Mouse (Mus musculus) thymus, adult 2 months (tissue): ENCODE measurements around the gene E2f1. TPM values are rescaled to one million over a fixed set of nuclear protein-coding genes. Genes with fewer than 3 reads are reported as not detected.

ENCODE experiments used
- DNase-seq: peaks from one replicate; pipeline ENCODE4 v3.0.0; 2021
- H3K27ac ChIP-seq: fragments of 200-500 bp; 2 replicates; pipeline ENCODE4 v1.5.1; 2012; ENCODE audit warnings: low read length, control low read depth; ENCODE audit not compliant: control insufficient read depth, insufficient read depth
- H3K27me3 ChIP-seq: fragments of 200-500 bp; 2 replicates; pipeline ENCODE4 v1.6.1; 2012; ENCODE audit warnings: mild to moderate bottlenecking, low read length, moderate library complexity, mixed read lengths; ENCODE audit not compliant: control insufficient read depth, insufficient read depth
- H3K36me3 ChIP-seq: fragments of 200-500 bp; 2 replicates; pipeline ENCODE4 v1.6.1; 2012; ENCODE audit warnings: mild to moderate bottlenecking, low read length, moderate library complexity; ENCODE audit not compliant: control insufficient read depth, insufficient read depth
- H3K4me1 ChIP-seq: fragments of 200-500 bp; replicated peaks from 2 replicates; pipeline ENCODE4 v1.6.1; 2012; ENCODE audit warnings: low read length; ENCODE audit not compliant: control insufficient read depth, insufficient read depth
- H3K4me3 ChIP-seq: fragments of 200-500 bp; 2 replicates; pipeline ENCODE4 v1.5.1; 2012; ENCODE audit warnings: mild to moderate bottlenecking, low read length, control low read depth, moderate library complexity; ENCODE audit not compliant: control insufficient read depth, insufficient read depth
- CTCF ChIP-seq: fragments of 200-500 bp; IDR thresholded peaks from 2 replicates; pipeline ENCODE4 v1.5.1; 2012; ENCODE audit warnings: mild to moderate bottlenecking, control low read depth, low read length, moderate library complexity, borderline replicate concordance; ENCODE audit not compliant: control insufficient read depth, poor library complexity, insufficient read depth; ENCODE audit errors: extremely low read depth
- POLR2A ChIP-seq: fragments of 200-500 bp; IDR thresholded peaks from 2 replicates; pipeline ENCODE4 v1.6.1; 2012; ENCODE audit warnings: mild to moderate bottlenecking, low read length, control low read depth, moderate library complexity; ENCODE audit not compliant: control insufficient read depth, poor library complexity, insufficient read depth; ENCODE audit errors: extremely low read depth
- WGBS: fragments of 180-500 bp; shearing (Covaris S2); methylation state at CpG from one replicate; pipeline ENCODE4 v1.1.7; 2018; 5-methylcytosine and 5-hydroxymethylcytosine counted together
- polyA plus RNA-seq: library from polyadenylated mRNA; depleted of rRNA; stranded (reverse); fragments of >200 nt; gene quantifications from 2 replicates; pipeline ENCODE4 v1.2.3, GENCODE M21; 2012

E2f1 gene
- polyA plus RNA-seq, 1 experiment = 34.0 TPM

GRCm38 (mm10) chr2:154549127-154549885 lies 20.4 kb downstream of the E2f1 start:
- peak overlapping the region; percentile 14; the same call in 1 of the 2 replicates for H3K4me3 ChIP-seq
- H3K27me3 ChIP-seq = no peaks in the 10 kb centered on the region
- peak; percentile 62 for DNase-seq
- no peak for TF ChIP-seq POLR2A
- 0 out of 2 replicates have a peak, but pooled peaks have one; percentile 8 for TF ChIP-seq CTCF
- H3K36me3 ChIP-seq = no peaks in the 10 kb centered on the region
- peaks cover 20% of the 10 kb centered on the region for H3K4me1 ChIP-seq
- no peak overlapping the region for H3K27ac ChIP-seq
- whole genome bisulfite sequencing = 13% methylated on average over 44 of the region's 48 CpGs

GRCm38 (mm10) chr2:154548688-154549087 lies 21.0 kb downstream of the E2f1 start:
- Histone ChIP-seq H3K4me3 (no peak overlapping the region), H3K4me1 (peaks cover 20% of the 10 kb centered on the region), H3K36me3 (no peaks in the 10 kb centered on the region), H3K27ac (no peak overlapping the region), H3K27me3 (no peaks in the 10 kb centered on the region)
- TF ChIP-seq POLR2A = no peak
- 88% methylated on average over 3 of the region's 3 CpGs for WGBS
- DNase-seq = no peak

- Histone ChIP-seq H3K36me3 (no peaks in the 10 kb centered on the region), H3K4me3 (no peak within 1 kb of the TSS), H3K27ac (no peak within 1 kb of the TSS), H3K27me3 (no peaks in the 10 kb centered on the region), H3K4me1 (peaks cover 12% of the 10 kb centered on the region)
- 96% methylated on average over 10 of the region's 10 CpGs for WGBS
- TF ChIP-seq CTCF = no peak
- TF ChIP-seq POLR2A = no peak
- DNase-seq = no peak
Observed at GRCm38 (mm10) chr2:154546711-154547110, 23.0 kb downstream of the E2f1 start, which contains the start of gene 1700003F12Rik. TSS of gene 1700003F12Rik (plus strand) at chr2:154547085.

- whole genome bisulfite sequencing = 95% methylated on average over 9 of the region's 9 CpGs
- TF ChIP-seq POLR2A (no peak), CTCF (no peak)
- no peak for DNase-seq
Observed at GRCm38 (mm10) chr2:154543567-154544347, 25.9 kb downstream of the E2f1 start.

GRCm38 (mm10) chr2:154541630-154542029 lies 28.1 kb downstream of the E2f1 start:
- no peak for DNase-seq
- Histone ChIP-seq H3K27ac (no peak overlapping the region), H3K27me3 (no peaks in the 10 kb centered on the region), H3K4me1 (no peaks in the 10 kb centered on the region), H3K4me3 (no peak overlapping the region), H3K36me3 (peaks cover 3% of the 10 kb centered on the region; the same call in 1 of the 2 replicates)
- TF ChIP-seq POLR2A = no peak
- TF ChIP-seq CTCF = no peak
- WGBS = 91% methylated on average over 2 of the region's 2 CpGs

More at GRCm38 (mm10) chr2:154543567-154544347, 25.9 kb downstream of the E2f1 start:
- no peaks in the 10 kb centered on the region for H3K27me3 ChIP-seq
- no peak overlapping the region for H3K4me3 ChIP-seq
- no peaks in the 10 kb centered on the region for H3K4me1 ChIP-seq
- H3K27ac ChIP-seq = no peak overlapping the region
- no peaks in the 10 kb centered on the region for H3K36me3 ChIP-seq

GRCm38 (mm10) chr2:154539720-154540119 lies 30.0 kb downstream of the E2f1 start:
- 76% methylated on average over 3 of the region's 3 CpGs for WGBS
- H3K4me1 ChIP-seq = no peaks in the 10 kb centered on the region
- H3K27me3 ChIP-seq = no peaks in the 10 kb centered on the region
- peak; percentile 27 for DNase-seq
- no peak for TF ChIP-seq POLR2A
- TF ChIP-seq CTCF = no peak
- no peak overlapping the region for H3K27ac ChIP-seq
- no peak overlapping the region for H3K4me3 ChIP-seq
- H3K36me3 ChIP-seq = peaks cover 18% of the 10 kb centered on the region; the same call in 1 of the 2 replicates
